Mouse (Mus musculus) liver, embryonic 14.5 days (tissue): Measurements from ENCODE around the gene Padi1.

Source experiments
- CTCF ChIP-seq: IDR thresholded peaks from 2 replicates; pipeline ENCODE4 v1.5.1; 2016; ENCODE audit warnings: antibody characterized with exemption, low read depth, control low read depth
- EP300 ChIP-seq: IDR thresholded peaks from 2 replicates; pipeline ENCODE4 v1.6.1; 2016; ENCODE audit warnings: antibody characterized with exemption, low read depth

DNA sequence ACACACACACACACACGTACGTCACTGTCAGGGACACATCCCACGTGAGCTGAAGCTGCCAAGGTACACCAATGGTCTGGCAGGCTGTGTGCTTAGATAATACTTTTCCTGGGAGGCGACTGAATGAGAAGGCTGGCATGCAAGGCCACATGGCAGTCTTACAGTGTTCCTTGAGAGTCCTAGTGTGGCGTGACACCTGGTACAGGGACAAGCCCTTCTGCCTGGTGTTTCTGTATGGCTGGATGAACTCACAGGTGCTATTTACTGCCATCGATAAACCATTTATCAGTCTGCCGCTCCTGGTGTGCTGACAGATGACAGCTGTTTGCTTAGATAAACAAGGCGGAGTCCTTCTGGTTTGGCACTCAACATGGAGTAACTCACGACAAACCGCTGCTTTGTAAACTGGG lies 8.9 kb upstream of the Padi1 start:
- TF ChIP-seq CTCF (no peak), EP300 (peak; percentile 99)
